29 mouse cellular contexts compared by ENCODE assay signal in genomic region chr4:18180870-18181447, GRCm38 (mm10).
DNase-seq lines count a peak whose midpoint lies in the region; ATAC-seq and TF ChIP-seq lines count a peak whose summit lies in the region.
"Had no signal": no experiment of that assay in that cellular context is flagged by ENCODE, and none has a peak within 500 bp of the region (broad histone marks: within the 10 kb centered on the region; RNA-seq: fewer than 3 reads in every experiment).

No protein-coding gene starts in this region.

- 72% methylated on average over 7 of the region's 7 CpGs for WGBS in forebrain, embryonic 13.5 days
- WGBS in forebrain, embryonic 10.5 days: 92% methylated on average over 7 of the region's 7 CpGs
- 61% methylated on average over 7 of the region's 7 CpGs for WGBS in forebrain, postnatal 0 days

- H3K4me1 ChIP-seq in forebrain, embryonic 13.5 days: no peaks in the 10 kb centered on the region
- no peaks in the 10 kb centered on the region for H3K4me1 ChIP-seq in forebrain, embryonic 10.5 days
- H3K4me1 ChIP-seq in forebrain, postnatal 0 days (ENCODE audit: insufficient read depth): no peaks in the 10 kb centered on the region
- H3K4me1 ChIP-seq: embryonic facial prominence, embryonic 10.5 days; embryonic facial prominence, embryonic 15.5 days; limb, embryonic 10.5 days; limb, embryonic 15.5 days; liver, embryonic 13.5 days; megakaryocyte, embryonic 14.5 days; neural tube, embryonic 15.5 days; stomach, embryonic 15.5 days had no signal

- no peak for TF ChIP-seq POLR2A in brain, embryonic 14.5 days (IDR thresholded peaks at IDR 0.05; ENCODE audit: borderline replicate concordance, extremely low read depth, insufficient read depth, insufficient read length, poor library complexity, severe bottlenecking)

- no peaks in the 10 kb centered on the region for H3K36me3 ChIP-seq in forebrain, embryonic 13.5 days (ENCODE audit: poor library complexity, severe bottlenecking)
- no peaks in the 10 kb centered on the region for H3K36me3 ChIP-seq in forebrain, embryonic 10.5 days (replicated peaks)
- no peaks in the 10 kb centered on the region for H3K36me3 ChIP-seq in forebrain, postnatal 0 days (ENCODE audit: insufficient read depth)
- H3K36me3 ChIP-seq: embryonic facial prominence, embryonic 10.5 days; embryonic facial prominence, embryonic 15.5 days; G1E; limb, embryonic 10.5 days; limb, embryonic 15.5 days; liver, embryonic 13.5 days; neural tube, embryonic 15.5 days; stomach, embryonic 15.5 days had no signal

- peak; percentile 59; the same call in 1 of the 2 replicates for ATAC-seq in forebrain, embryonic 13.5 days
- peak; percentile 38; the same call in 1 of the 2 replicates for ATAC-seq in forebrain, postnatal 0 days
- ATAC-seq: intestine, embryonic 16.5 days; lung, postnatal 0 days had no signal

- no peaks in the 10 kb centered on the region for H3K9me3 ChIP-seq in forebrain, embryonic 13.5 days (replicated peaks)
- no peaks in the 10 kb centered on the region for H3K9me3 ChIP-seq in forebrain, embryonic 10.5 days
- no peaks in the 10 kb centered on the region for H3K9me3 ChIP-seq in forebrain, postnatal 0 days (ENCODE audit: low read length)
- H3K9me3 ChIP-seq: embryonic facial prominence, embryonic 10.5 days; embryonic facial prominence, embryonic 15.5 days; G1E; limb, embryonic 10.5 days; limb, embryonic 15.5 days; liver, embryonic 13.5 days; megakaryocyte, embryonic 14.5 days; neural tube, embryonic 15.5 days; stomach, embryonic 15.5 days had no signal

- DNase-seq in forebrain, embryonic 10.5 days (ENCODE audit: extremely low spot score, low spot score): no peak
- peak; percentile 67 for DNase-seq in brain, embryonic 14.5 days (ENCODE audit: low read depth)
- DNase-seq in forebrain, postnatal 0 days: no peak
- peak; percentile 4 for DNase-seq in telencephalon, adult 2 months (ENCODE audit: low read depth, low spot score)
- no peak for DNase-seq in heart, adult 18-20 months
- DNase-seq in embryo, embryonic 11 days: no peak
- DNase-seq: adrenal gland, adult 8-10 months; cerebellum, adult 11-12 months; cerebellum, adult 9-11 months; gastrocnemius, postnatal 10 days; kidney, adult 8-10 months; liver, embryonic 13.5 days; lung, adult 18-20 months; lung, postnatal 4 days; retina, postnatal 1 day; right cerebral cortex, postnatal 25 days; thymus, postnatal 14 days had no signal

- no peaks in the 10 kb centered on the region for H3K27me3 ChIP-seq in forebrain, embryonic 13.5 days
- H3K27me3 ChIP-seq in forebrain, embryonic 10.5 days (ENCODE audit: poor library complexity, severe bottlenecking): no peaks in the 10 kb centered on the region
- no peaks in the 10 kb centered on the region for H3K27me3 ChIP-seq in forebrain, postnatal 0 days (ENCODE audit: insufficient read depth, low read length)
- H3K27me3 ChIP-seq: embryonic facial prominence, embryonic 15.5 days; limb, embryonic 15.5 days; liver, embryonic 13.5 days; megakaryocyte, embryonic 14.5 days; neural tube, embryonic 15.5 days; stomach, embryonic 15.5 days had no signal

- no peak overlapping the region for H3K4me3 ChIP-seq in forebrain, embryonic 13.5 days
- no peak overlapping the region for H3K4me3 ChIP-seq in forebrain, embryonic 10.5 days
- no peak overlapping the region for H3K4me3 ChIP-seq in forebrain, postnatal 0 days (ENCODE audit: low read depth, low read length)
- H3K4me3 ChIP-seq: embryonic facial prominence, embryonic 10.5 days; embryonic facial prominence, embryonic 15.5 days; limb, embryonic 10.5 days; limb, embryonic 15.5 days; liver, embryonic 13.5 days; megakaryocyte, embryonic 14.5 days; neural tube, embryonic 15.5 days; stomach, embryonic 15.5 days had no signal

- no peak overlapping the region for H3K4me2 ChIP-seq in forebrain, embryonic 13.5 days
- no peak overlapping the region for H3K4me2 ChIP-seq in forebrain, postnatal 0 days (ENCODE audit: low read depth)
- H3K4me2 ChIP-seq: embryonic facial prominence, embryonic 15.5 days; limb, embryonic 15.5 days; liver, embryonic 13.5 days; neural tube, embryonic 15.5 days; stomach, embryonic 15.5 days had no signal

- H3K9ac ChIP-seq in forebrain, embryonic 13.5 days: no peak overlapping the region
- no peak overlapping the region for H3K9ac ChIP-seq in forebrain, postnatal 0 days
- H3K9ac ChIP-seq: embryonic facial prominence, embryonic 15.5 days; limb, embryonic 15.5 days; liver, embryonic 13.5 days; neural tube, embryonic 15.5 days; stomach, embryonic 15.5 days had no signal

- TF ChIP-seq CTCF in brain, embryonic 14.5 days (IDR thresholded peaks at IDR 0.05; ENCODE audit: borderline replicate concordance, extremely low read depth, insufficient read depth, insufficient read length): no peak
- no peak for TF ChIP-seq CTCF in forebrain, postnatal 0 days (IDR thresholded peaks at IDR 0.05; ENCODE audit: low read depth)

- H3K27ac ChIP-seq in forebrain, embryonic 13.5 days: no peak overlapping the region
- H3K27ac ChIP-seq in forebrain, embryonic 10.5 days: no peak overlapping the region
- H3K27ac ChIP-seq in forebrain, postnatal 0 days (ENCODE audit: low read depth, low read length): no peak overlapping the region
- H3K27ac ChIP-seq: embryonic facial prominence, embryonic 10.5 days; embryonic facial prominence, embryonic 15.5 days; kidney, postnatal 0 days; limb, embryonic 10.5 days; limb, embryonic 15.5 days; liver, embryonic 13.5 days; neural tube, embryonic 15.5 days; stomach, embryonic 15.5 days had no signal

Comparison
In these comparisons a context has a peak if more than half of its experiments do, and no peak if none do; other contexts are left out.
1. DNase-seq: peak in brain, embryonic 14.5 days (single experiment) and telencephalon, adult 2 months (single experiment); none in forebrain, embryonic 10.5 days (single experiment), forebrain, postnatal 0 days (single experiment), heart, adult 18-20 months (0 of 2) and embryo, embryonic 11 days (single experiment).